In the genomic region with DNA sequence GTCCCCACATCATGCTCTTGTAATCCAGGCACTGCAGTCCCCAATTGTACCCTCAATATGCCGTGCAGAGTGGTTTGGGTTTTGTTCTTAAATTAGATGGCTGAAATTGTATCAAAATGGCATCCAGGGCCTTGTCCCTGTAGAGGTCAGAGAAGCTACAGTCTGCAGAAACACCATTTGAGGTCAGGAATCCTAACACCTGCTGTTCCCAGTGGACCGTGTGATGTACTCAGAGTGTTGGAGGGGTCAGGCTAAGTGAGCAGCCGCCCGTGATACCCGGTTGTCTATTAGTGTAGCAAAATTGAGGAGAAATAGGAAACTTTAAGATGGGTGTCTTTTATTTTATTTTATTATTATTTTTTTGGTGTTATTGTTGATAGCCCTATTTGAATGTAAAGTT, we compare ENCODE assay signal across 15 mouse cellular contexts.
DNase-seq lines count a peak whose midpoint lies in the region; ATAC-seq lines count a peak whose summit lies in the region.
"Had no signal": no experiment of that assay in that cellular context is flagged by ENCODE, and none has a peak within 500 bp of the region (broad histone marks: within the 10 kb centered on the region; RNA-seq: fewer than 3 reads in every experiment).

No protein-coding gene starts in this region.

- H3K27me3 ChIP-seq in forebrain, embryonic 11.5 days (ENCODE audit: control insufficient read depth, insufficient read depth, low read length), result no peaks in the 10 kb centered on the region
- H3K27me3 ChIP-seq in forebrain, embryonic 10.5 days (ENCODE audit: poor library complexity, severe bottlenecking), result peaks cover 11% of the 10 kb centered on the region; the same call in 1 of the 2 replicates
- H3K27me3 ChIP-seq in forebrain, embryonic 12.5 days, result peaks cover 15% of the 10 kb centered on the region; the same call in 1 of the 2 replicates
- H3K27me3 ChIP-seq in hindbrain, embryonic 15.5 days, result no peaks in the 10 kb centered on the region
- H3K27me3 ChIP-seq in neural tube, embryonic 14.5 days (ENCODE audit: control insufficient read depth, insufficient read depth, low read length), result no peaks in the 10 kb centered on the region
- H3K27me3 ChIP-seq: embryonic facial prominence, embryonic 13.5 days; heart, embryonic 13.5 days; liver, embryonic 12.5 days; megakaryocyte, embryonic 14.5 days; Patski had no signal

- H3K4me1 ChIP-seq in forebrain, embryonic 11.5 days (replicated peaks; ENCODE audit: control insufficient read depth, insufficient read depth, low read length), result peaks cover 24% of the 10 kb centered on the region
- peaks cover 51% of the 10 kb centered on the region for H3K4me1 ChIP-seq in forebrain, embryonic 10.5 days
- peaks cover 44% of the 10 kb centered on the region for H3K4me1 ChIP-seq in forebrain, embryonic 12.5 days
- H3K4me1 ChIP-seq in hindbrain, embryonic 15.5 days (replicated peaks), result peaks cover 35% of the 10 kb centered on the region
- peaks cover 27% of the 10 kb centered on the region for H3K4me1 ChIP-seq in neural tube, embryonic 14.5 days (ENCODE audit: control insufficient read depth, insufficient read depth, low read length)
- H3K4me1 ChIP-seq: liver, embryonic 12.5 days had no signal

- DNase-seq in forebrain, embryonic 11.5 days (ENCODE audit: low spot score), result no peak
- no peak for DNase-seq in forebrain, embryonic 10.5 days (ENCODE audit: extremely low spot score, low spot score)
- no peak for DNase-seq in urinary bladder, adult 18-20 months (ENCODE audit: low spot score in 2 of 2)
- DNase-seq: adrenal gland, postnatal 36 days; kidney, adult 18-20 months; kidney, postnatal 36 days had no signal

- ATAC-seq in forebrain, embryonic 11.5 days (replicated peaks; ENCODE audit: low FRiP score), result no peak
- no peak for ATAC-seq in forebrain, embryonic 12.5 days (ENCODE audit: low FRiP score)
- ATAC-seq in hindbrain, embryonic 15.5 days (ENCODE audit: low FRiP score, low read depth), result no peak
- ATAC-seq in neural tube, embryonic 14.5 days (ENCODE audit: low read depth), result no peak
- no peak for ATAC-seq in megakaryocyte-erythroid progenitor cell, adult 5-6 weeks (replicated peaks; ENCODE audit: low FRiP score, low TSS enrichment, poor library complexity, severe bottlenecking)
- ATAC-seq: liver, embryonic 12.5 days; Patski had no signal

- H3K4me2 ChIP-seq in forebrain, embryonic 11.5 days (ENCODE audit: low read depth, low read length, severe bottlenecking), result peak overlapping the region; percentile 41; the same call in 1 of the 2 replicates
- peak overlapping the region; percentile 45 for H3K4me2 ChIP-seq in forebrain, embryonic 12.5 days
- H3K4me2 ChIP-seq in hindbrain, embryonic 15.5 days, result peak overlapping the region; percentile 52
- peak overlapping the region; percentile 48; the same call in 1 of the 2 replicates for H3K4me2 ChIP-seq in neural tube, embryonic 14.5 days (ENCODE audit: low read depth, low read length)
- H3K4me2 ChIP-seq: embryonic facial prominence, embryonic 13.5 days; liver, embryonic 12.5 days had no signal

- no peak overlapping the region for H3K4me3 ChIP-seq in forebrain, embryonic 11.5 days (ENCODE audit: low read depth, low read length)
- no peak overlapping the region; the same call in 1 of the 2 replicates for H3K4me3 ChIP-seq in forebrain, embryonic 10.5 days
- no peak overlapping the region for H3K4me3 ChIP-seq in forebrain, embryonic 12.5 days (replicated peaks)
- no peak overlapping the region for H3K4me3 ChIP-seq in hindbrain, embryonic 15.5 days
- H3K4me3 ChIP-seq in neural tube, embryonic 14.5 days (ENCODE audit: low read depth, low read length), result no peak overlapping the region
- H3K4me3 ChIP-seq: embryonic facial prominence, embryonic 13.5 days; liver, embryonic 12.5 days; megakaryocyte, embryonic 14.5 days had no signal

- H3K9me3 ChIP-seq in forebrain, embryonic 11.5 days (ENCODE audit: control insufficient read depth, low read length), result no peaks in the 10 kb centered on the region
- H3K9me3 ChIP-seq in forebrain, embryonic 10.5 days, result no peaks in the 10 kb centered on the region
- H3K9me3 ChIP-seq in forebrain, embryonic 12.5 days, result no peaks in the 10 kb centered on the region
- H3K9me3 ChIP-seq in hindbrain, embryonic 15.5 days, result no peaks in the 10 kb centered on the region
- H3K9me3 ChIP-seq in neural tube, embryonic 14.5 days (ENCODE audit: control insufficient read depth, low read length), result no peaks in the 10 kb centered on the region
- H3K9me3 ChIP-seq: embryonic facial prominence, embryonic 13.5 days; heart, embryonic 13.5 days; liver, embryonic 12.5 days; megakaryocyte, embryonic 14.5 days had no signal

- H3K9ac ChIP-seq in forebrain, embryonic 11.5 days (ENCODE audit: low read length), result no peak overlapping the region
- H3K9ac ChIP-seq in forebrain, embryonic 12.5 days, result no peak overlapping the region
- no peak overlapping the region for H3K9ac ChIP-seq in hindbrain, embryonic 15.5 days
- peak overlapping the region; percentile 45; the same call in 1 of the 2 replicates for H3K9ac ChIP-seq in neural tube, embryonic 14.5 days (replicated peaks; ENCODE audit: low read depth, low read length)
- H3K9ac ChIP-seq: embryonic facial prominence, embryonic 13.5 days; heart, embryonic 13.5 days; liver, embryonic 12.5 days had no signal

- no peaks in the 10 kb centered on the region for H3K36me3 ChIP-seq in forebrain, embryonic 11.5 days (ENCODE audit: control insufficient read depth, insufficient read depth, low read length)
- H3K36me3 ChIP-seq in forebrain, embryonic 10.5 days (replicated peaks), result peaks cover 20% of the 10 kb centered on the region
- peaks cover 10% of the 10 kb centered on the region for H3K36me3 ChIP-seq in forebrain, embryonic 12.5 days (replicated peaks)
- no peaks in the 10 kb centered on the region for H3K36me3 ChIP-seq in hindbrain, embryonic 15.5 days
- H3K36me3 ChIP-seq in neural tube, embryonic 14.5 days (ENCODE audit: control insufficient read depth, insufficient read depth, low read length), result no peaks in the 10 kb centered on the region

- WGBS in forebrain, embryonic 11.5 days, result 12% methylated on average over 5 of the region's 5 CpGs
- 26% methylated on average over 5 of the region's 5 CpGs for WGBS in forebrain, embryonic 10.5 days
- 15% methylated on average over 5 of the region's 5 CpGs for WGBS in forebrain, embryonic 12.5 days
- WGBS in hindbrain, embryonic 15.5 days, result 28% methylated on average over 5 of the region's 5 CpGs
- WGBS in neural tube, embryonic 14.5 days, result 15% methylated on average over 5 of the region's 5 CpGs

- H3K27ac ChIP-seq in forebrain, embryonic 11.5 days (ENCODE audit: low read depth, low read length), result no peak overlapping the region
- H3K27ac ChIP-seq in forebrain, embryonic 10.5 days, result no peak overlapping the region
- peak overlapping the region; percentile 13; the same call in 1 of the 2 replicates for H3K27ac ChIP-seq in forebrain, embryonic 12.5 days
- 0 out of 2 replicates have a peak overlapping the region, but pooled peaks have one; percentile 34 for H3K27ac ChIP-seq in hindbrain, embryonic 15.5 days (replicated peaks)
- peak overlapping the region; percentile 79; the same call in 1 of the 2 replicates for H3K27ac ChIP-seq in neural tube, embryonic 14.5 days (ENCODE audit: low read depth, low read length)
- H3K27ac ChIP-seq: embryonic facial prominence, embryonic 13.5 days; heart, embryonic 13.5 days; liver, embryonic 12.5 days had no signal

Comparison
In these comparisons a context has a peak if more than half of its experiments do, and no peak if none do; other contexts are left out.
1. H3K27ac ChIP-seq: peak in forebrain, embryonic 12.5 days (single experiment), hindbrain, embryonic 15.5 days (single experiment) and neural tube, embryonic 14.5 days (single experiment); none in forebrain, embryonic 11.5 days (single experiment) and forebrain, embryonic 10.5 days (single experiment).
2. Peak in every context shown above with its lines, with median percentiles within 50 percentile points of each other: H3K4me2 ChIP-seq.